ENCODE assay signal across 8 mouse cellular contexts in the genomic region with DNA sequence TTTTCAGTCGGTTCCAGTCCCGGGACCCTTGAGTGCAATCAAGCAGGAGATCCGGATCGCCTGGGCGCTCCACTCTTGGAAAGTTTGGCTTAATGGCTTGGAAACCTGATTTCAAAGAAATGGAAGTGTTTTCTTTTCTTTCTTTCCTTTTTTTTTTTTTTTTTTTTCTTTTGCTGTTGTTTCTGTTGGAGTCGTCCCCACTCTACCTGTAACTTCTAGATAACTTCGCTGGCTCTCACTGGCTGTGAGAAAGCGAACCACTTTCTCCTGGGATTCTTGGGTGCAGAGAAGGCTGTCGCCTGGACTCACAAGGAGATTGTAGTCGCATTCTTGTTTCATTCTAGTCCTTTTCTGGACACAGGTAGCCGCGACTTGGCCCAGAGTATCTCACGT. TPM values are rescaled to one million over a fixed set of nuclear protein-coding genes. Genes with fewer than 3 reads are reported as not detected.
DNase-seq lines count a peak whose midpoint lies in the region; ATAC-seq and TF ChIP-seq lines count a peak whose summit lies in the region.

No protein-coding gene starts in this region.

- H3K9ac ChIP-seq in liver, embryonic 16.5 days (ENCODE audit: low read depth, low read length) = peak overlapping the region; percentile 13; the same call in 1 of the 2 replicates
- H3K9ac ChIP-seq in stomach, postnatal 0 days (ENCODE audit: low read length) = peak overlapping the region; percentile 68

- DNase-seq in embryo, embryonic 10.5 days (ENCODE audit: low spot score) = peak; percentile 6
- DNase-seq in embryo, embryonic 11 days = no peak
- DNase-seq in thymus, adult 2 months = no peak
- DNase-seq in thymus, postnatal 36 days = no peak
- DNase-seq in stomach, postnatal 0 days (ENCODE audit: low spot score) = no peak
- no peak for DNase-seq in cerebellum, adult 8-10 months
- DNase-seq in urinary bladder, postnatal 14 days (ENCODE audit: low spot score) = no peak

- no peak for TF ChIP-seq POLR2A in thymus, adult 2 months (IDR thresholded peaks at IDR 0.05; ENCODE audit: control insufficient read depth, extremely low read depth, insufficient read depth, low read length, poor library complexity)

- H3K4me2 ChIP-seq in liver, embryonic 16.5 days (ENCODE audit: low read depth, low read length) = peak overlapping the region; percentile 66
- peak overlapping the region; percentile 79 for H3K4me2 ChIP-seq in stomach, postnatal 0 days (replicated peaks; ENCODE audit: low read depth)

- H3K4me3 ChIP-seq in thymus, adult 2 months (ENCODE audit: control insufficient read depth, insufficient read depth, low read length) = peak overlapping the region; percentile 36
- H3K4me3 ChIP-seq in liver, embryonic 16.5 days (ENCODE audit: low read depth, low read length) = peak overlapping the region; percentile 56
- peak overlapping the region; percentile 59 for H3K4me3 ChIP-seq in stomach, postnatal 0 days (ENCODE audit: low read depth, low read length)

- ATAC-seq in liver, embryonic 16.5 days (ENCODE audit: low read depth) = no peak
- no peak for ATAC-seq in stomach, postnatal 0 days (ENCODE audit: low FRiP score, low TSS enrichment)

- no peak overlapping the region for H3K27ac ChIP-seq in thymus, adult 2 months (ENCODE audit: control insufficient read depth, insufficient read depth, low read length)
- H3K27ac ChIP-seq in liver, embryonic 16.5 days (ENCODE audit: low read length) = no peak overlapping the region
- peak overlapping the region; percentile 83 for H3K27ac ChIP-seq in stomach, postnatal 0 days (replicated peaks)

- no peak for TF ChIP-seq CTCF in thymus, adult 2 months (IDR thresholded peaks at IDR 0.05; ENCODE audit: borderline replicate concordance, control insufficient read depth, extremely low read depth, insufficient read depth, low read length, poor library complexity)
- no peak for TF ChIP-seq CTCF in stomach, postnatal 0 days (IDR thresholded peaks at IDR 0.05; ENCODE audit: low read depth)

- 0 out of 2 replicates have a peak, but pooled peaks cover 4% of the 10 kb centered on the region for H3K4me1 ChIP-seq in thymus, adult 2 months (replicated peaks; ENCODE audit: control insufficient read depth, insufficient read depth, low read length)
- no peaks in the 10 kb centered on the region; the same call in none of the 2 replicates for H3K4me1 ChIP-seq in liver, embryonic 16.5 days (ENCODE audit: control insufficient read depth, low read depth, low read length)
- H3K4me1 ChIP-seq in stomach, postnatal 0 days (replicated peaks; ENCODE audit: control insufficient read depth, insufficient read depth) = no peaks in the 10 kb centered on the region

- WGBS in thymus, adult 2 months = 6% methylated on average over 13 of the region's 13 CpGs
- 1% methylated on average over 13 of the region's 13 CpGs for WGBS in liver, embryonic 16.5 days (ENCODE audit: insufficient replicate concordance)
- 6% methylated on average over 13 of the region's 13 CpGs for WGBS in stomach, postnatal 0 days

- H3K36me3 ChIP-seq in thymus, adult 2 months (ENCODE audit: control insufficient read depth, insufficient read depth, low read length) = no peaks in the 10 kb centered on the region
- no peaks in the 10 kb centered on the region for H3K36me3 ChIP-seq in liver, embryonic 16.5 days (ENCODE audit: control insufficient read depth, insufficient read depth)
- H3K36me3 ChIP-seq in stomach, postnatal 0 days (ENCODE audit: control insufficient read depth, insufficient read depth, low read length) = no peaks in the 10 kb centered on the region

- no peak for TF ChIP-seq EP300 in stomach, postnatal 0 days (optimal IDR thresholded peaks at IDR 0.05)

- no peaks in the 10 kb centered on the region for H3K9me3 ChIP-seq in liver, embryonic 16.5 days (replicated peaks; ENCODE audit: control insufficient read depth, low read length)
- H3K9me3 ChIP-seq in stomach, postnatal 0 days (ENCODE audit: control insufficient read depth, low read length) = no peaks in the 10 kb centered on the region

- H3K27me3 ChIP-seq in thymus, adult 2 months (ENCODE audit: control insufficient read depth, insufficient read depth, low read length) = no peaks in the 10 kb centered on the region; the same call in 1 of the 2 replicates
- no peaks in the 10 kb centered on the region for H3K27me3 ChIP-seq in liver, embryonic 16.5 days (ENCODE audit: control insufficient read depth, insufficient read depth, low read depth, low read length)
- H3K27me3 ChIP-seq in stomach, postnatal 0 days (ENCODE audit: control insufficient read depth, insufficient read depth, low read length) = no peaks in the 10 kb centered on the region

RNA-seq across cellular contexts. Expression of a gene that starts 0.6 kb away (rescaled TPM):
- 2.0 TPM in 2 replicates for polyA plus RNA-seq in thymus, adult 2 months (2012; rRNA removed)
- 1.3 and 1.8 TPM in 2 replicates for polyA plus RNA-seq in liver, embryonic 16.5 days (2015; fragmentation: Nextera tagmentation; extraction: Ambion mirVana)
- 60.3 and 60.5 TPM in 2 replicates for polyA plus RNA-seq in stomach, postnatal 0 days (2015; fragmentation: Nextera tagmentation; extraction: Ambion mirVana)

Comparison
In these comparisons a context has a peak if more than half of its experiments do, and no peak if none do; other contexts are left out.
1. RNA of a gene that starts 0.6 kb away (polyA plus RNA-seq): 60.3 to 60.5 TPM in stomach, postnatal 0 days; 2.0 TPM in thymus, adult 2 months and 1.3 to 1.8 TPM in liver, embryonic 16.5 days; every median in the first group is over 10 times any median in the second.
2. Peak in every context shown above with its lines, with median percentiles within 50 percentile points of each other: H3K4me3 ChIP-seq.